Mouse (Mus musculus): ENCODE data around the gene Arntl. TPM values are rescaled to one million over a fixed set of nuclear protein-coding genes. Genes with fewer than 3 reads are reported as not detected.

Arntl gene
- total RNA-seq (2023), result 1 to 10 TPM; 3.2 to 3.8 TPM

DNA sequence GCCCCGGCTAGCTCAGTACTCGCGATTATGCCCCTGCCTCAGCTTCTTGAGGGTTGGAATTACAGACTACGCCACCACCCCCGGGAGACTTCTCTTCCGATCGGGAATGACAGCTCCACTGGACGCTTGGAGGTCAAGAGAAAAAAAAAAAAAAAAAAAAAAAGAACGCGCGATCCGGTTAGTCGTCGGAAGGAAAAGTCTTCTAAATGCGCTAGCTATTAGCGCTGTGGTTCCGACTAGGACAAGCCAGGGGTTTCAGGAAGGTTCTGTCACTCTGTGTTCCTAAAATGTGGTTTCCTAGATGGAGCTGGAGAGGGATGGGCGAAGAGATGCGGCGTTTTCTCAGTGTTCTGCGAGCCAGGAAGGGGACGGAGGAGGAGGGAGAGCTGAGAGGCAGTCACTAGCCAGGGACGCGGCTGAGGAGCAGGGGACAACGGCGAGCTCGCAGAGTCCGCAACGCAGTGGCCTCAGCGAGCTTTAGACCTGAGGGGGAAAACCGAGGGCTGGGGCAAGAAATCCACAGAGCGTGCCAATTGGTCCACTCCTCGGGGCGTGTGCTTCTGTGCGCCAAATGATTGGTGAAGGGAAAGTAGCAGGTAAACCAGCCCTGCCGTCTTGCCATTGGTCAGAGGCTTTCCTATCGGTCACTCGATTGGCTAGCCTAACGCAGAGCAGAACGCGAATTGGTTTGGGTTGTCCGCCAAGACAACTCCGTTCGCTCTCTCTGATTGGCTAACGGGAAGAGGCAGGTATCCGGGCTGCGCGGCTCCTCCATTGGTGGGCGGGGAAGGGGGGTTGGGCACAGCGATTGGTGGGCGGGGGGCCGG, at the start of gene Arntl:
Gene Arntl (plus strand): TSS at position 822 of the 827 bp plus-strand sequence.

Other genes starting within 250 kb of the Arntl start
- 10 to 100 TPM; 32.8 to 34.4 TPM for gene Btbd10, start 161.9 kb downstream of the Arntl start, total RNA-seq (2023)
- gene Pth, start 181.1 kb downstream of the Arntl start, total RNA-seq (2023), result not detected